Mouse (Mus musculus) MEL (cell line): ENCODE data around the gene Srsf10. TPM values are rescaled to one million over a fixed set of nuclear protein-coding genes. Genes with fewer than 3 reads are reported as not detected.

ENCODE experiments used
- DNase-seq: peaks from one replicate; pipeline ENCODE4 v3.0.0; 2011; ENCODE audit warnings: low read depth, low spot score
- H3K27ac ChIP-seq: 2 replicates; pipeline ENCODE4 v1.5.1; 2012; ENCODE audit warnings: low read depth, mild to moderate bottlenecking, control low read depth, low read length, moderate library complexity; ENCODE audit not compliant: control insufficient read depth
- H3K27me3 ChIP-seq, 2 experiments: fragments of 150-350 bp in 1 of 2; sonication (generic) in 1 of 2; 2 replicates each; pipeline ENCODE4 v1.6.1; 2012; ENCODE audit warnings: low read length in 2 of 2, mild to moderate bottlenecking in 2 of 2, improper control_type of control experiment in 1 of 2, moderate library complexity in 1 of 2; ENCODE audit not compliant: insufficient read depth in 2 of 2, control insufficient read depth in 1 of 2
- H3K36me3 ChIP-seq, 2 experiments: 2 replicates each; pipeline ENCODE4 v1.6.1; 2012 to 2014; ENCODE audit warnings: low read length in 2 of 2, improper control_type of control experiment in 1 of 2, inconsistent platforms in 1 of 2, mild to moderate bottlenecking in 1 of 2; ENCODE audit not compliant: insufficient read depth in 2 of 2, control insufficient read depth in 1 of 2
- H3K4me1 ChIP-seq, 2 experiments: fragments of 150-350 bp in 1 of 2; sonication (generic) in 1 of 2; 2 replicates each; pipeline ENCODE4 v1.6.1; 2012; ENCODE audit warnings: low read length in 2 of 2, improper control_type of control experiment in 1 of 2, mild to moderate bottlenecking in 1 of 2; ENCODE audit not compliant: insufficient read depth in 2 of 2, control insufficient read depth in 1 of 2
- H3K4me3 ChIP-seq, 2 experiments: fragments of 150-350 bp in 1 of 2; sonication (generic) in 1 of 2; 2 replicates each; pipeline ENCODE4 v1.5.1; 2012; ENCODE audit warnings: low read depth in 2 of 2, low read length in 2 of 2, mild to moderate bottlenecking in 2 of 2, moderate library complexity in 2 of 2, control low read depth in 1 of 2, improper control_type of control experiment in 1 of 2; ENCODE audit not compliant: control insufficient read depth in 1 of 2, insufficient read depth in 1 of 2
- H3K79me2 ChIP-seq: 2 replicates; pipeline ENCODE4 v1.6.1; 2012; ENCODE audit warnings: mild to moderate bottlenecking, low read length, moderate library complexity; ENCODE audit not compliant: control insufficient read depth, poor library complexity, insufficient read depth
- H3K9ac ChIP-seq: 2 replicates; pipeline ENCODE4 v1.6.1; 2012; ENCODE audit warnings: low read depth, mild to moderate bottlenecking, control low read depth, low read length, moderate library complexity; ENCODE audit not compliant: control insufficient read depth, poor library complexity, severe bottlenecking
- H3K9me3 ChIP-seq: fragments of 150-350 bp; sonication (generic); replicated peaks from 2 replicates; pipeline ENCODE4 v1.6.1; 2012; ENCODE audit warnings: mild to moderate bottlenecking, low read length, improper control_type of control experiment, moderate library complexity; ENCODE audit not compliant: insufficient read depth
- BHLHE40 ChIP-seq: IDR thresholded peaks from 2 replicates; pipeline ENCODE4 v1.6.1; 2012; ENCODE audit warnings: low read depth, mild to moderate bottlenecking, inconsistent platforms, low read length, improper control_type of control experiment, borderline replicate concordance
- CHD1 ChIP-seq: IDR thresholded peaks from 2 replicates; pipeline ENCODE4 v1.6.1; 2012; ENCODE audit warnings: low read depth, mild to moderate bottlenecking, inconsistent platforms, low read length, improper control_type of control experiment
- CHD2 ChIP-seq: IDR thresholded peaks from 2 replicates; pipeline ENCODE4 v1.6.1; 2011; ENCODE audit warnings: low read length, improper control_type of control experiment
- CTCF ChIP-seq, 3 experiments: IDR thresholded peaks in 2 of 3; conservative IDR thresholded peaks in 1 of 3; 2 replicates each; pipeline ENCODE4 v1.5.1; 2011 to 2012; ENCODE audit warnings: low read length in 3 of 3, low read depth in 2 of 3, mild to moderate bottlenecking in 2 of 3, improper control_type of control experiment in 1 of 3, inconsistent platforms in 1 of 3, mixed read lengths in 1 of 3, moderate library complexity in 1 of 3; ENCODE audit not compliant: control insufficient read depth in 1 of 3, insufficient read depth in 1 of 3, poor library complexity in 1 of 3, severe bottlenecking in 1 of 3
- E2F4 ChIP-seq: IDR thresholded peaks from 2 replicates; pipeline ENCODE4 v1.6.1; 2011; ENCODE audit warnings: low read depth, low read length, improper control_type of control experiment, borderline replicate concordance
- ELF1 ChIP-seq: IDR thresholded peaks from 2 replicates; pipeline ENCODE4 v1.6.1; 2014; ENCODE audit warnings: low read depth, mild to moderate bottlenecking, inconsistent platforms, low read length, improper control_type of control experiment, moderate library complexity
- EP300 ChIP-seq, 2 experiments: IDR thresholded peaks; 2 replicates each; pipeline ENCODE4 v1.6.1; 2011; ENCODE audit warnings: improper control_type of control experiment in 2 of 2, low read length in 2 of 2, low read depth in 1 of 2, mild to moderate bottlenecking in 1 of 2
- ETS1 ChIP-seq: IDR thresholded peaks from 2 replicates; pipeline ENCODE4 v1.6.1; 2012; ENCODE audit warnings: low read depth, mild to moderate bottlenecking, inconsistent platforms, low read length, improper control_type of control experiment, moderate library complexity
- GABPA ChIP-seq: IDR thresholded peaks from 2 replicates; pipeline ENCODE4 v1.6.1; 2012; ENCODE audit warnings: low read depth, mild to moderate bottlenecking, inconsistent platforms, low read length, improper control_type of control experiment, moderate library complexity
- GATA1 ChIP-seq: IDR thresholded peaks from 2 replicates; pipeline ENCODE4 v1.6.1; 2011; ENCODE audit warnings: low read depth, low read length, improper control_type of control experiment
- HCFC1 ChIP-seq: IDR thresholded peaks from 2 replicates; pipeline ENCODE4 v1.6.1; 2012; ENCODE audit warnings: low read depth, mild to moderate bottlenecking, inconsistent platforms, low read length, improper control_type of control experiment, moderate library complexity
- JUND ChIP-seq: IDR thresholded peaks from 2 replicates; pipeline ENCODE4 v1.6.1; 2011; ENCODE audit warnings: low read depth, mild to moderate bottlenecking, improper control_type of control experiment, low read length
- KAT2A ChIP-seq: conservative IDR thresholded peaks from 2 replicates; pipeline ENCODE4 v1.6.1; 2012; ENCODE audit warnings: low read depth, low read length, improper control_type of control experiment, inconsistent platforms
- MAFK ChIP-seq: IDR thresholded peaks from 2 replicates; pipeline ENCODE4 v1.6.1; 2011; ENCODE audit warnings: low read depth, mild to moderate bottlenecking, low read length, improper control_type of control experiment, borderline replicate concordance
- MAX ChIP-seq: IDR thresholded peaks from 2 replicates; pipeline ENCODE4 v1.6.1; 2011; ENCODE audit warnings: low read length, improper control_type of control experiment
- MAZ ChIP-seq: IDR thresholded peaks from 2 replicates; pipeline ENCODE4 v1.6.1; 2012; ENCODE audit warnings: low read depth, mild to moderate bottlenecking, inconsistent platforms, low read length, improper control_type of control experiment
- MEF2A ChIP-seq: IDR thresholded peaks from 2 replicates; pipeline ENCODE4 v1.6.1; 2014; ENCODE audit warnings: low read depth, mild to moderate bottlenecking, inconsistent platforms, low read length, improper control_type of control experiment; ENCODE audit not compliant: poor library complexity, insufficient replicate concordance, severe bottlenecking; ENCODE audit errors: extremely low read depth
- MXI1 ChIP-seq: IDR thresholded peaks from 2 replicates; pipeline ENCODE4 v1.6.1; 2011; ENCODE audit warnings: mild to moderate bottlenecking, low read depth, low read length, improper control_type of control experiment
- MYB ChIP-seq: IDR thresholded peaks from 2 replicates; pipeline ENCODE4 v1.6.1; 2011; ENCODE audit warnings: mild to moderate bottlenecking, low read depth, low read length, improper control_type of control experiment
- MYC ChIP-seq: IDR thresholded peaks from 2 replicates; pipeline ENCODE4 v1.6.1; 2011; ENCODE audit warnings: low read depth, mild to moderate bottlenecking, low read length, improper control_type of control experiment, moderate library complexity
- NRF1 ChIP-seq: IDR thresholded peaks from 2 replicates; pipeline ENCODE4 v1.6.1; 2014; ENCODE audit warnings: low read depth, mild to moderate bottlenecking, inconsistent platforms, low read length, improper control_type of control experiment, moderate library complexity; ENCODE audit not compliant: poor library complexity, insufficient read depth, severe bottlenecking
- POLR2A ChIP-seq, 2 experiments: IDR thresholded peaks; 2 replicates each; pipeline ENCODE4 v1.6.1; 2011 to 2012; ENCODE audit warnings: low read length in 2 of 2, mild to moderate bottlenecking in 2 of 2, control low read depth in 1 of 2, improper control_type of control experiment in 1 of 2, low read depth in 1 of 2, moderate library complexity in 1 of 2; ENCODE audit not compliant: control insufficient read depth in 1 of 2, insufficient read depth in 1 of 2, poor library complexity in 1 of 2
- POLR2AphosphoS2 ChIP-seq: IDR thresholded peaks from 2 replicates; pipeline ENCODE4 v1.6.1; 2011; ENCODE audit warnings: low read length, improper control_type of control experiment
- POLR2AphosphoS5 ChIP-seq: IDR thresholded peaks from 2 replicates; pipeline ENCODE4 v1.6.1; 2012; ENCODE audit warnings: low read depth, borderline replicate concordance, mild to moderate bottlenecking, inconsistent platforms, low read length, moderate library complexity, mixed read lengths
- RAD21 ChIP-seq: IDR thresholded peaks from 2 replicates; pipeline ENCODE4 v1.6.1; 2011; ENCODE audit warnings: mild to moderate bottlenecking, low read depth, low read length, improper control_type of control experiment
- RCOR1 ChIP-seq: IDR thresholded peaks from 2 replicates; pipeline ENCODE4 v1.6.1; 2012; ENCODE audit warnings: low read depth, mild to moderate bottlenecking, inconsistent platforms, low read length, improper control_type of control experiment
- SIN3A ChIP-seq: IDR thresholded peaks from 2 replicates; pipeline ENCODE4 v1.6.1; 2012; ENCODE audit warnings: low read length, improper control_type of control experiment, inconsistent platforms
- SMC3 ChIP-seq: IDR thresholded peaks from 2 replicates; pipeline ENCODE4 v1.6.1; 2011; ENCODE audit warnings: low read depth, low read length, improper control_type of control experiment
- TAL1 ChIP-seq: IDR thresholded peaks from 2 replicates; pipeline ENCODE4 v1.6.1; 2012; ENCODE audit warnings: mild to moderate bottlenecking, inconsistent platforms, low read length, moderate library complexity, mixed read lengths
- TBP ChIP-seq: IDR thresholded peaks from 2 replicates; pipeline ENCODE4 v1.8.0; 2011; ENCODE audit warnings: low read depth, low read length, improper control_type of control experiment
- TCF12 ChIP-seq: IDR thresholded peaks from 2 replicates; pipeline ENCODE4 v1.6.1; 2014; ENCODE audit warnings: low read depth, mild to moderate bottlenecking, inconsistent platforms, low read length, improper control_type of control experiment, moderate library complexity
- UBTF ChIP-seq: IDR thresholded peaks from 2 replicates; pipeline ENCODE4 v1.6.1; 2012; ENCODE audit warnings: low read depth, mild to moderate bottlenecking, inconsistent platforms, low read length, improper control_type of control experiment, moderate library complexity, borderline replicate concordance; ENCODE audit not compliant: insufficient read depth
- USF2 ChIP-seq, 2 experiments: IDR thresholded peaks; 2 replicates each; pipeline ENCODE4 v1.6.1; 2011 to 2012; ENCODE audit warnings: improper control_type of control experiment in 2 of 2, low read length in 2 of 2, borderline replicate concordance in 1 of 2, inconsistent platforms in 1 of 2, low read depth in 1 of 2, mild to moderate bottlenecking in 1 of 2; ENCODE audit not compliant: insufficient read depth in 1 of 2
- ZC3H11A ChIP-seq: IDR thresholded peaks from 2 replicates; pipeline ENCODE4 v1.6.1; 2012; ENCODE audit warnings: low read depth, mild to moderate bottlenecking, inconsistent platforms, low read length, improper control_type of control experiment
- ZKSCAN1 ChIP-seq: IDR thresholded peaks from 2 replicates; pipeline ENCODE4 v1.6.1; 2012; ENCODE audit warnings: low read depth, mild to moderate bottlenecking, inconsistent platforms, low read length, improper control_type of control experiment, moderate library complexity
- ZMIZ1 ChIP-seq: IDR thresholded peaks from 2 replicates; pipeline ENCODE4 v1.6.1; 2012; ENCODE audit warnings: low read depth, mild to moderate bottlenecking, inconsistent platforms, low read length, improper control_type of control experiment, moderate library complexity
- ZNF384 ChIP-seq: IDR thresholded peaks from 2 replicates; pipeline ENCODE4 v1.6.1; 2012; ENCODE audit warnings: low read depth, mild to moderate bottlenecking, inconsistent platforms, low read length, improper control_type of control experiment
- polyA plus RNA-seq, 2 experiments: library from polyadenylated mRNA; stranded (reverse) in 1 of 2; unstranded in 1 of 2; fragments of >175 nt in 1 of 2; fragments of >200 nt in 1 of 2; gene quantifications; 2 replicates each; pipeline versions ENCODE4 v1.2.1 to v1.2.4; 2012; ENCODE audit warnings: low replicate concordance in 2 of 2, low read depth in 1 of 2; ENCODE audit not compliant: insufficient read length in 2 of 2, insufficient read depth in 1 of 2, missing spikeins in 1 of 2
- total RNA-seq: library from RNA; depleted of rRNA; stranded (reverse); fragments of 300-350 nt; gene quantifications from 2 replicates; pipeline ENCODE4 v1.2.3, GENCODE M21; 2012

Gene Srsf10
- total and polyA plus RNA-seq, 3 experiments = 142 to 361 (median 222) TPM

- Histone ChIP-seq H3K36me3 (peaks cover 0 to 36% of the 10 kb centered on the region in 2 experiments; a peak in 2 of 4 replicates), H3K9ac (peak within 1 kb of the TSS; percentile 75), H3K4me1 (peaks cover 19 to 51% of the 10 kb centered on the region in 2 experiments), H3K4me3 (peak within 1 kb of the TSS; percentile 45 to 87), H3K79me2 (peaks cover 5% of the 10 kb centered on the region), H3K9me3 (no peaks in the 10 kb centered on the region), H3K27ac (peak within 1 kb of the TSS; percentile 91), H3K27me3 (no peaks in the 10 kb centered on the region)
- DNase-seq = peak; percentile 85
- TF ChIP-seq POLR2AphosphoS2 = peak; percentile 62; the same call in 1 of the 2 replicates
- TF ChIP-seq ZMIZ1 = peak; percentile 77
- TF ChIP-seq HCFC1 = peak; percentile 52; the same call in 1 of the 2 replicates
- no peak for TF ChIP-seq USF2 (IDR thresholded peaks at IDR 0.05; ENCODE audit: borderline replicate concordance in 1 of 2, insufficient read depth in 1 of 2, low read depth in 1 of 2, low read length in 2 of 2)
- peak; percentile 76 for TF ChIP-seq TAL1
- TF ChIP-seq ZNF384 = no peak
- TF ChIP-seq MAZ = peak; percentile 76
- no peak for TF ChIP-seq SMC3
- no peak for TF ChIP-seq ZC3H11A
- TF ChIP-seq CTCF (IDR thresholded peaks at IDR 0.05 in 2 of 3, conservative IDR thresholded peaks at IDR 0.05 in 1 of 3; ENCODE audit: control insufficient read depth in 1 of 3, insufficient read depth in 1 of 3, low read depth in 2 of 3, low read length in 3 of 3, poor library complexity in 1 of 3, severe bottlenecking in 1 of 3) = no peak
- no peak for TF ChIP-seq MYB
- 0 out of 2 replicates have a peak, but pooled peaks have one; percentile 47 for TF ChIP-seq MYC
- no peak for TF ChIP-seq NRF1
- TF ChIP-seq ELF1 = peak; percentile 64; the same call in 1 of the 2 replicates
- TF ChIP-seq EP300 (IDR thresholded peaks at IDR 0.05; ENCODE audit: low read depth in 1 of 2, low read length in 2 of 2) = peak; percentile 77 to 90
- TF ChIP-seq POLR2AphosphoS5 = no peak
- TF ChIP-seq GATA1 = peak; percentile 78
- peak in 1 of 2 experiments; percentile 69; a peak in 2 of 4 replicates for TF ChIP-seq POLR2A (IDR thresholded peaks at IDR 0.05; ENCODE audit: control insufficient read depth in 1 of 2, insufficient read depth in 1 of 2, low read depth in 1 of 2, low read length in 2 of 2, poor library complexity in 1 of 2)
- no peak for TF ChIP-seq CHD2
- peak; percentile 62 for TF ChIP-seq RCOR1
- peak; percentile 78 for TF ChIP-seq ETS1
- TF ChIP-seq MAX = peak; percentile 61
- TF ChIP-seq GABPA = no peak
- TF ChIP-seq MAFK = no peak
- TF ChIP-seq JUND = no peak
- peak; percentile 29; the same call in 1 of the 2 replicates for TF ChIP-seq BHLHE40
- no peak for TF ChIP-seq CHD1
- no peak; the same call in 1 of the 2 replicates for TF ChIP-seq MXI1
- peak; percentile 85 for TF ChIP-seq TBP
- TF ChIP-seq SIN3A = peak; percentile 80
- no peak for TF ChIP-seq KAT2A
- no peak for TF ChIP-seq RAD21
- no peak for TF ChIP-seq UBTF
- TF ChIP-seq E2F4 = 0 out of 2 replicates have a peak, but pooled peaks have one; percentile 26
- peak; percentile 83 for TF ChIP-seq TCF12
- no peak for TF ChIP-seq MEF2A
- no peak for TF ChIP-seq ZKSCAN1
Measured at GRCm38 (mm10) chr4:135895071-135895571, 39.6 kb downstream of the Srsf10 start, which contains the start of gene Cnr2. TSS of gene Cnr2 (plus strand) at chr4:135895394.
